Mouse (Mus musculus): ENCODE results near the gene Izumo1.

DNA sequence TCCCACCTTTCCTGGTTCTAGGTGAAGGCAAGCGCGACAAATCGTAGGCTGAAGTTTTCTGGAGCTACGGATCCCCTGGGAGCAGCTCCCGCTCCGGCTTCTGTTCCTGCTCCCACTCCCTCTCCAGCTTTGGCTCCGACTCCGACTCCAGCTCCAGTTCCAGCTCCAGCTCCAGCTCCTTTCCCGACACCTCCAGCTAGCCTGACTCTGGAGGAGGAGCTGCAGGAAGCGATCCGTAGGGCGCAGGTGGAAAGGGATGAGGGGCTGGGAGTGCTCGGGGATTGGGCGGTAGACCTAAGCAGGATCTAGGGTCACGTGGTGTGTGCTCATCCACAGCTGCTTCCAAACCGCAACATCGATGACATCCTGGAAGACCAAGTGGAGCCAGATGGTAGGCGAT is 22.6 kb downstream of the Izumo1 start:
- no peak for TF ChIP-seq CTCF (IDR thresholded peaks at IDR 0.05)
- no peak for TF ChIP-seq EP300 (IDR thresholded peaks at IDR 0.05)

All from lung, postnatal 0 days (tissue).